Mouse (Mus musculus) lung, postnatal 0 days (tissue): ENCODE results near the gene Scpep1.

Experiments
- CTCF ChIP-seq: IDR thresholded peaks from 2 replicates; pipeline ENCODE4 v1.5.1; 2016; ENCODE audit warnings: antibody characterized with exemption, mild to moderate bottlenecking
- EP300 ChIP-seq: IDR thresholded peaks from 2 replicates; pipeline ENCODE4 v1.6.1; 2016; ENCODE audit warnings: antibody characterized with exemption, mild to moderate bottlenecking, control low read depth

- no peak for TF ChIP-seq CTCF
- no peak for TF ChIP-seq EP300
These were observed 47.8 kb upstream of the Scpep1 start for GRCm38 (mm10) chr11:89003078-89003477.
